Mouse (Mus musculus): ENCODE results near the gene Gm29427.
"Not testable (repeated sequence)": the region's sequence is repeated elsewhere in the genome, so short reads cannot be mapped to it uniquely, and the experiment has no call there.

The Gm29427 gene

GRCm38 (mm10) chr1:130731741-130732337 lies 16.2 kb upstream of the Gm29427 start, which contains the start of gene AA986860:
Gene AA986860 (plus strand): TSS chr1:130731976.
- DNase-seq (ENCODE audit: low spot score) = no peak

GRCm38 (mm10) chr1:130729153-130729552 lies 13.6 kb upstream of the Gm29427 start, which contains the start of gene Pfkfb2:
Gene Pfkfb2 (minus strand): TSS chr1:130729253.
- no peak for DNase-seq (ENCODE audit: low spot score)

GRCm38 (mm10) chr1:130728708-130729107 lies 13.1 kb upstream of the Gm29427 start:
- no peak for DNase-seq (ENCODE audit: low spot score)

GRCm38 (mm10) chr1:130728070-130728469 lies 12.5 kb upstream of the Gm29427 start:
- no peak for DNase-seq (ENCODE audit: low spot score)

GRCm38 (mm10) chr1:130726396-130726795 lies 10.8 kb upstream of the Gm29427 start:
- DNase-seq (ENCODE audit: low spot score) = no peak

GRCm38 (mm10) chr1:130724206-130724605 lies 8.6 kb upstream of the Gm29427 start:
- DNase-seq (ENCODE audit: low spot score) = no peak

- DNase-seq (ENCODE audit: low spot score) = peak; percentile 80
Observed at GRCm38 (mm10) chr1:130717291-130717871, 1.8 kb upstream of the Gm29427 start, which contains the start of gene Yod1. Gene Yod1 (plus strand): TSS chr1:130717327.

- no peak for DNase-seq (ENCODE audit: low spot score)
Observed at GRCm38 (mm10) chr1:130716513-130717290, 1.1 kb upstream of the Gm29427 start.

- DNase-seq (ENCODE audit: low spot score) = no peak
Observed at GRCm38 (mm10) chr1:130716218-130716512, 566 bp upstream of the Gm29427 start.

- DNase-seq (ENCODE audit: low spot score) = no peak
Observed at GRCm38 (mm10) chr1:130714046-130714445, 1.6 kb downstream of the Gm29427 start.

- DNase-seq (ENCODE audit: low spot score) = no peak
Observed at GRCm38 (mm10) chr1:130710283-130711080, 5.1 kb downstream of the Gm29427 start.

GRCm38 (mm10) chr1:130703613-130704012 lies 12.0 kb downstream of the Gm29427 start:
- no peak for DNase-seq (ENCODE audit: low spot score)

GRCm38 (mm10) chr1:130701976-130702375 lies 13.6 kb downstream of the Gm29427 start:
- no peak for DNase-seq (ENCODE audit: low spot score)

- no peak for DNase-seq (ENCODE audit: low spot score)
Observed at GRCm38 (mm10) chr1:130699937-130700633, 15.5 kb downstream of the Gm29427 start.

GRCm38 (mm10) chr1:130698601-130699000 lies 17.0 kb downstream of the Gm29427 start:
- no peak for DNase-seq (ENCODE audit: low spot score)

- DNase-seq (ENCODE audit: low spot score) = no peak
Observed at GRCm38 (mm10) chr1:130683905-130684304, 31.7 kb downstream of the Gm29427 start.

GRCm38 (mm10) chr1:130681656-130682413 lies 33.8 kb downstream of the Gm29427 start:
- no peak for DNase-seq (ENCODE audit: low spot score)

GRCm38 (mm10) chr1:130681075-130681474 lies 34.5 kb downstream of the Gm29427 start:
- DNase-seq (ENCODE audit: low spot score) = no peak

GRCm38 (mm10) chr1:130678551-130678950 lies 37.0 kb downstream of the Gm29427 start:
- DNase-seq (ENCODE audit: low spot score) = no peak

- not testable (repeated sequence) for DNase-seq (ENCODE audit: low spot score)
Observed at GRCm38 (mm10) chr1:130663576-130663975, 52.0 kb downstream of the Gm29427 start.

- DNase-seq (ENCODE audit: low spot score) = no peak
Observed at GRCm38 (mm10) chr1:130661454-130661853, 54.1 kb downstream of the Gm29427 start, which contains the start of gene C4bp. Gene C4bp (minus strand): TSS chr1:130661632.

Data from ovary, postnatal 10 days (tissue).